Mouse (Mus musculus): ENCODE results near the gene Gk.

Gene Gk

DNA sequence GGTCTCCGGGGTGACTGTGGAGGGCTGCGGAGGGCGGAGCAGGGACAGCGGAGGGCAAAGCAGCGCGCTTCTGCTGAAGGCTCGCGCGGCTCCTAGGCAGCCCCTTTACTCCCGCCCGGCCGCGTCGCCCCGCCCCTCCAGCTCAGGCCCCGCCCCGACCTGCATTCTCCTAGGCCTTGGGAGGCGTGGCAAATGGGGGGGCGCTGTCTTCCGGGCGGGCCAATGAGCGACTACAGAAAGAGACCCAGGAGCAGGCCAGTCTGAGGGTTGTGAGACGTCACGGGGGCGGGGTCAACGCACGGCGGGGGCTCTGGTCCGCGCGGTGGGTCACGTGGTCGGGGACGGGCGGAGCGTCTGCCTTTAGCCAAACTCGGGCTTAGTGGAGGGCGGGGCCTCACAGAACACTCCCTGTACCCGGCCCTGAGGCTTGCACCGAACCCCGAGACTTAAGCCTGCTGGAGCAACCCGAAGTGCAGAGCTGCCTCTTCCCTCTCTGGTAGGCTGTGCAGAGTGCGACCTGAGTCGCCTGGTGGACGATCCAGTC is at the start of gene Gk:
TSS of gene Gk (minus strand) at position 276 of the 544 bp plus-strand sequence.
- DNase-seq = peak; percentile 99

DNA sequence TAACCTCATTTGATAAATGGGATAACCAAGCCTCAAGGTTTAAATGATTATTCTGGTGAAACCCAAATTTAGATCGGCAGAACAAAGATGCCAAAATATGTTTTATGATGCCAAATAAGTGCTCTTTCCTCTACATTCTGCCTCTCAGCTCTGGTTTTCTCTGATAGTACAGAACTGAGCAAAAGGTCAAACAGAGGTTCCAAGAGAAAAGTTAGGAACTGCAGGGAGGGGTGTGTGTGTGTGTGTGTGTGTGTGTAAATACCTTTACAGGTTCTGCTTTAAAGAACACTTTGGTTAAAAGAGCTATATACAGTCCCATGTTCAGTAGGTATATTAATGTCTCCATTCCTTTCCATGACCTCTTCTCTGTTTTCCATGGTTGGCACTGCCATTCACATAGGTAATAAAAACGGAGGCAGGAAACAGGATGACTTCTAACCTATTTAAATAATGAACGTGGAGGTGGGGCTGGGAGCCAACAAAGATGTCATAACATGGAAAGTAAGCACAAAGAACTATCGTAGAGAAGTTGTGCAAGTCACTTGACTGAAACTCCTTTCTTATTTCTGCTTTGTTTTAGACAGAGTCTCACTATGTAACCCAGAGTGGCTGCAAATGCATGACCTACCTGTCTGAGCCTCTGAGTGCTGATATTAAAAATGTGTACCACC is 28.2 kb upstream of the Gk start:
- no peak for DNase-seq

DNA sequence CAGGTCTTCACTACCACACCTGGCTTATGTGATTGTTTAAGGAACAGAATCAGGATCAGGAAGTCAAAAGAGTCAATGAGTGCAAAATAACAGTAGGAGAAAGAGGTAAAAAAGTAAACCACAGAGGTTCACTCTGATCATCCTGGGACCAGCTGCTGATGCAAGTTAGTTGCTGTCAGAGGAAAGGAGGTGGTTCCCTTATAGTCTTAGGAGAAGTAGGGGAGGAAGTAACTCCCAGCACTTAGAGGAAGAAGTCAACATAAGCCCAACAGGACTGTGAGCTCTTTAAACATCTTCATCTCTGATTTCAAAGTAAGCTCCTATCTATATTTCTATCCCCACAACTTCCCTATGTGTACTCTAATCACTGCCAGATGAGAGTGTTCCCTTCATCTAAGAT is 26.4 kb upstream of the Gk start:
- no peak for DNase-seq

DNA sequence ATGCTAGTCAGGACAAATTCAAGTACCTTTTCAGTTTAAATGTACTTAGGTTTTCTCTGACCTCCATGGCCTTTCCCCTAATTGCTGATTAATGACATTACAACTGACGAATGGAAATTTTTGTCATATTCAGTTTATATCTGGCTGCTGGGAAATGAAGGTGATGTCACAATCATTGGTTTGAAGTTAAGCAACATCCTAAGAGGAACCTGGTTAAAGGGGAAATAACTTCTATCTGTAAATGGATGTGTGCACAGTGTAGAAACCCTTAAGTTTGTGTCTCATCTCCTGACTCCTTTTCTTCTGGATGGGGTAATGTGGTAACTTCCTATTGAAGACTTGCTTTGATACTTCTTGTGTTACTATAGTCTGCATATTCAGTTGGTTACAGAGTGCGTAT is 20.8 kb upstream of the Gk start:
- no peak for DNase-seq

DNA sequence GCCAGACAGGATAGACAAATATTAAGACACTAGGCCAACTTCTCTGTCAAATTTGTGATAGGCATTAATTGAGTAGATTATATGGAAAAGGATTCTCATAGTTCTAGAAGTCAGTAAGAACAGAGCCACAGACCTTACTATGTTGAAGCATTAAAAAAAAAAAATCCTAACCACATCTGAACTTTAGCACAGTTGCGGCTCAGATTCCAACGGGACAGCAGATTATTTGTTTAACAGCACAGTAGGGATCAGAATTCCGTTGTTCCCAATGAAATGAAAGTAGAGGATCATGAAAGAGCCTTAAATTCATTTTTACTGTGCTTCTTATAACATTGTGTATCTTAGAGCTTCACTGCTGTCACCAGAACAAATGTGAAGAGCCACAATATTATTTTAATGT is 1.7 kb upstream of the Gk start:
- peak; percentile 52 for DNase-seq

DNA sequence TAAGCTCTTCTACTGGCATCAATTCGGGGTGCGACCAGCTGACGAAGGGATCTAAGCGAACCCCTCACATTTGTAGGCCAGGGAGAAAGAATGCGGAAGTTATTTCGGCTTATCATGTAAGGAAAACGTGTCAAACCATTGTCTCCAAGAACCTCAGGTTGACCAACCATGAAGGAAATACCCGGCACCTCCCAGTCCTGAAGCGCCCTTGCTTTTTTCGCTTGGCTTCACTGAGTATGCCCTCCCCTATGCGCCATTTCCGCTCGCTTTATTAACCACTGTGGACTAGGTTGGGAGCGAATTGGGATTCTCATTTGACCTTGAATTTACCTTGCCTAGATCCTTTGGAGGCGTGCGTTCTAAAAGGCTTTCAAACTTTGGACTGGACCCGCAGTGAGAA is 522 bp upstream of the Gk start:
- peak; percentile 88 for DNase-seq

DNA sequence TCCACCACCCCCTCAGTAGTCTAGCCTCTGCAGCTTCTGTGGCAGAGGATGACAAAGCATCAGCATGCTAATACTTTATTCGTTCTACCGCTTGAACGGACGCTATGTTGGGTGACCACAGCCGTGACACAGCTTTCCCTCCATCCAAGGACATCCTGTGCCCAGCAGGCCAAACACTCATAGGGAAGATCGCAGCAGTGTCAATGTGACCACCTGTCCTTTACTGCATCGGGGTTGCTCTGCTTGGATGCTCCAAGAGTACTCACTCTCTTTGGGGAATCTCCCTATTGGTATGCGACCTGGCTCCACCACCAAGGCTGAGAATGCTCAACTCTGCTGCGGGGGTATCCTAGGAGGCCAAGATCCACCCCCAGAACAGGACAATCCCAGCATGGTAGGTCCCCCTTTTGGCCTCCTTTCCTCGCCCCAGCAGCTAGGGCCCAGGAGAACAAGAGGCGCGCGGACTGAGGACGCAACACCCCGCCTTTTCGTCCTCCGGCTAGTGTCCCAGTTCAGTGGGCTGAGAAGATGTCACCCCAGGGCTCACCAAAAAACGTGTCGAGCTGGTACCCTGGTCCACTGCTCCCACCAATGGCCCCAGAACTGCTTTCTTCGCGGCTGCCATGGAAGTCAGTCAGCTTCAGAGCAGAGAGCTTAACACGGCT is 608 bp downstream of the Gk start:
- no peak for DNase-seq

DNA sequence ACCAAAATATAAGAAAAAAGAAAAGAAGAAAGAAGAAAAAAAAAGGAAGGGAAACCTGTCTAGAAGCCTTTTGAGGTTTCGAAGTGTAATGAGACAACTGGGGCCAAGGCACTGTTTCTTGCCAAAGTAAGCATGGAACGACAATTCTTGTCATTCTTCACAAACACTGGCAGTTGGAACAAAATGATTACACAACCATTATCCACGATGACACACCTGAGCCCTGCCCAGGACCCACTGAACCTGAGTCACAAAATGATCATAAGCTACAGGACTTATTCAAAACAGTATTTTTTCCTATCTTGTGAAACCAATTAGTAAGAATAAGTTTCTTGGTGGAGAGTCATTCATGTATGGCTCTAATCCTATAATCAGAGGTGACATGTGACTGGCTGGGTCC is 5.3 kb downstream of the Gk start:
- DNase-seq = no peak

DNA sequence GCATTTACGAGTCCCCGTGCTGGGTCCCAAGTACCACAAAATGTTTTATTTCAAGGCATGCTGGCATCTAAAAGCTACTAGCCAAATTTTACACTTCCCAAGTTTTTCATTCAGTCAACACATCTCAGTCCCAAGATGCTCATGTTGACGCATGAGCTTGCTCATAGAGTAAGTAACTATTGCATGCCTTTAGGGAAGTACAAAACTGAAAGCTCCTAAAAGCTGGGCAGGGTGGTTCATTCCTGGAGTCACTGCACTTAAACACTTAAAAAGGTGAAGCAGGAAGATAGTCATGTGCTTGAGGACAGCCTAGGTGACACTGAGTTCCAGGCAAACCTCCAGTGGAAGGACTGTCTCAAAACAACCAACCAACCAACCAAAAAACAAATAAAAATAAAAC is 5.9 kb downstream of the Gk start:
- no peak for DNase-seq

DNA sequence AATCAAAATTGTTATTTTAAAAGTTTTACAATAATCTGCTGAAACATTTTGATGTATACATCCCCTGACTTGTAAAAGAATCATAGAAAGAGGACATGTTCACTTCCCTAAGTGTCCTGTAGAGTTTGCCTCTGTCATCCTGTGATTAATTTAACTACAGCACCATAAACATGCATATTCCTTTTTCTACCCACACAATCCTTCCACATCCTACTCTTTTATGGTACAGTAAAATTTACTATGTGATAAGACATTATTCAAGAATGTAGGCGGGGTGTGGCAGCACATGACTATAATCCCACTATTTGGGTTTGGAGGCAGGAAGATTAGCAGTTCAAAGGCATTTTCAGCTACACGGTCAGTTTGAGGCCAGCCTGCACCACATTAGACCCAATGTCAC is 8.0 kb downstream of the Gk start:
- no peak for DNase-seq

DNA sequence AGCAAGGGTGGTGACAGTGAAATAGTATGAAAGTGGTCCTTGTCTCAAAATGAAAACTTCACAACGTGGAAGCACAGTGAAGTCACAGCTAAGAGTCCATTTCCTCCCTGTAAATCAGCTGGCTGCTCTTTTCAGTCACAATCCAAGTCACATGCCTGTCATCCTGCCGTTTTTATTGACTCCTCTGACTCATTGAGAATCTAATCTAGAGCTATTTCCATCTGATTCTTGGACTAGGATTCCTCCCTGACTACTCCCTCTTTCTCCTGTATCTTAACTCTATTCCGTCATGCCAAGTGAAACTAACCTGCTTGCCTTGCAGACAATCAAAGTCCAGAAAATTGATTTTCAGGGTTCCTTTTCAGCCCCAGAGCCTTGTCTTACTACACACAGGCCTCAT is 20.6 kb downstream of the Gk start:
- no peak for DNase-seq

DNA sequence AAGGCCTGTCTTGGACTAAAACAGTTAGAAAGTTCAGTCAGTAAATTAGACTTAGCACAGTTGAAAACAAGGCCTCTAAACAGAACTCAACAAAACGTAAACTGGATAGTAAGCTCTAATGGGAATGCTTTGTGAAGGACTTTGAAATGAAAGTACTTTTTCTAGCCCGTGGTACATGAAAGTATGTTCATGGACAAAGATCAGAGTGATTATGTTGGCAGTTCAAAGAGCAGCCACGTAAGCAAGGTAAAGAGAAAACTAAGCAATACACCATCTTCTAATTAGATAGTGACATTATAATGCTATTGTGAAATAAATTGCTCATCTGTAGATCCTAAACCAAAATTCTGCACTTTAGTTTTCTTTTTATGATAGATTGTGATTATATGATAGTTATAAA is 32.8 kb downstream of the Gk start:
- no peak for DNase-seq

DNA sequence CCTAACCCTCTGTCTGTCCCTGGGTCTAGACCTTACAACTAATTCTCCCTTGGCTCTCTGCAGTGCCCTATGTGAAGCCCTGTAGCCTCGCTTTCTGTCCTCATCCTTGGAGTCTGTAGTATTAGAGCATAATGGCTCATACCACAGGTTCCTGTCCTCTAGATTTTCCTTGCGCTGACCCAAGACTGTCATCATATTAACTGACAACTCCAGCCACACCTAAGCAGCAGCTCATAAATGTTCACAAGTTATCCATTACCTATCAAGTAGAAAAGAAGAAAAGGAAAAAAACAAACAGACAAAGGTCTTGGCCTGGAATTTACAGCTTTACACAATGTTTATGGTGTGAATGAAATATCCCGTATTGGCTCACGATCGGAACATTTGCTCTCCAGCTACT is 43.4 kb downstream of the Gk start:
- no peak for DNase-seq

DNA sequence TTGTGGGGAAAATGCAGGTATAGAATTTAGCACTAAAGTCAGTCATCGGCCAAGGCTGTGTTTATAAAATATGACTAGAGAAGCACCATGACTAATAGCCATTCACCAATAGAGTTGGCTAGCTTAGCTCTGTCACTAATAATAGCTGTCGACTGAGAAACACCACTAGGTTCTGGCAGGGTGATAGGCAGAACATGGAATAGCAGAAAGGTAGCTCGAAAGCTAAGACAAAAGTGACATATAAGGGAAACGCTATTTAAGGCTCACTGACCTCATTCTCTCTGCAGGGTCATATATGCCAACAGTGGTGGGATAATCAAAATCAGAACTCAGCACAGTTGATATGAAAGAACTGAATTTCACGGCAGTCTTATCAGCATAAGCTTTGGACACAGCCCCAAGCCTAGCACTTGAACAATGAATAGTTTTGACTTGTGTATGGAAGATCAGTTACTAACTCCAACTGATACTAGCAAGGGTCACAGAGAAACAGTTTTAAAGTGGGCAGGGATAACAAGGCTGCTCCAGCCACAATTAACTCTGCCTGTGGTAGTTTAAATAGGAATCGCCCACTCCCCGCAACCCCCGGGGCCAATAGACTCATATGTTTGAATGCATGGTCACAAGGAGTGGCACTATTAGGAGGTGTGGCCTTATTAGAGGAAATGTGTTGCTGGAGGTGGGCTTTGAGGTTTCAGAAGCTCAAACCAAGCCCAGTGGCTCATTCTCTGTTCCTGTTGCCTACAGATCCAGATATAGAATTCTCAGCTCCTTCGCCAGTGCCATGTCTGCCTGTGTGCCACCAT is 45.3 kb downstream of the Gk start:
- no peak for DNase-seq

DNA sequence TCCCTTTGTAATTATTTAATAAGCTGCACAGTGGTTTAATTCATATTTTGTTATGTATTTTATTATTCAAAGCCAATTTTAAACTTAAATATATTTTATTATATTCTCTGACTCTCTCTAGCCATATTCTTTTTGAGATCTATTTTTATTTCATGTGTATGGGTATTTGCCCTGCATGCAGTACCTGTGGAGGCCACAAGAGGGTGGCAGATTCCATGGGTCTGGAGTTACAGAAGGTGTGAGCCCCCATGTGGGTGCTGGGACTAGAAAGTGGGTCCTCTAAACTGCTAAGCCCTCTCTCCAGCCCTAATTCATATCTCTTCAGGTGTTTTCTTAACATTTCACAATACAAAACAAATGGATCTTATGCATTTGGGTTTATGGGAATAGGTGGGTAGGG is 55.4 kb downstream of the Gk start:
- DNase-seq = no peak

DNA sequence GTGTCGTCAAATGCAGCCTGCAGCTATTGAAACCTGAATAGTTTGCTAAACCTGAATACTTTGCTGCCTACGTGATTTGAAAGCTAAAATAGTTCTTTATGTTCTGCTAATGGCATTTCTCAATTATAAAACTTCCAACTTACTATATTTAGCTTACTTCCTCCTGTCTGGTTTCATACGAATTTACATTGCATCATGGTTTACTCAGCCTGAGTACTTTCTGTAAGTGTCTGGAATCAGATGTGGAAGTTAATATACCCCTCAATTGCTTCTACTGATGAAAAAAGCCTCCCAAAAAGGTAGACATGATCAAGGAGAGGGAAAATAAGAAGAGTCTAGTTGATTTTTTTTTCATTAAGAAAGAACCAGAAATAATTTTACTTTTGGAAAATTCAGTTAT is 66.2 kb downstream of the Gk start:
- DNase-seq = no peak

DNA sequence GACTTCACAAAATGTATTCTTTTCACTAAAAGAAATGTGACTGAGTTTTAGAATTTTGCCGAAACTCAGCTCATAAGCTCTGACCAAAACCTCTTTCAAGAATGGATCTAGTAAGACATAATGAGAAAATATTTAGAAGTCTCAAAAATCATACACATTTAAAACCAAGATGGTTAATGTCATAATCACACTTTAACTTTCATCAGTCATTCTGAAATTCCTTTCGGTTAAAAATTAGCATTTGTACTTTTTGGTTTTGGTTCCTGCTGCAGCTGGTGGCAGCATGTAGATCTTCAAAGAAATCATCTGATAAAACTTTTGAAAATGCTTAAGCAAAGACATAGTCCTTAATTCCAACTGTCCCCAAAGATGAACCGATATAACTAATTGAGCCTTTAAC is 70.9 kb downstream of the Gk start:
- DNase-seq = peak; percentile 17

DNA sequence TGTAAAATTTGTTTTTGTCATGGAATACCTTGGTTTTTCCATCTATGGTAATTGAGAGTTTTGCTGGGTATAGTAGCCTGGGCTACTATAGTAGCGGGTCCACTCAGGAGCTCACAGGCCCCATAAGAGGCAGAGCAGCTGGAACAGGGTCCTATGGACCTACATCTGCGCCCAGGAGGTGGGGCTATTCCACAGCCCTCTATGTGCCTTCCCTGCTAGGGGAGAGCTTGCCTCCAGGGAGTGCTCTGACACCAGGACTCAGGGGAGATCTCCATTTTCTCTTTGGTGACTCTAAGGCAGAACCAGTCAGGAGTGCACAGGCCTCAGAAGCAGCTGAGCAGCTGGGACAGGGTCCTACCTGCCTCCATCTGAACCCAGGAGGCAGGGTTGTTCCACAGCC is 92.9 kb downstream of the Gk start:
- no peak for DNase-seq

DNA sequence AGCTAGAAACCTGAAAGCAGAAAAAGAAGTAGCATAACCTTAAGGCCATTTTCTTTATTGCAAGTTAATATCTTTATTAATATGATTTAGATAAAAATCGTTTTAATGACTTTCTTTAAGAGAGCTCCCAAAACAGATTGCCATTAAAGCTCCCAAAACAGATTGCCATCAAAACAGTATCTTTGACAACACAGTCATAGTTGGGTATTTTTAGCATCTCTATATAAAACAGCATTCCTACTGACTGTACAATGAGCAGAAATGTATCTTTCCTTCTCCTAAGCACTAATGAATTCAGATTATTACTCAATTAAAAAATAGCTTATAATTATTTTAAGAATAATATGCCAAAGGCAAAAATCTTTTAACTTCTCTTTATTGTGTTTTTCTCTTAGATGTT is 94.5 kb downstream of the Gk start:
- DNase-seq = no peak

DNA sequence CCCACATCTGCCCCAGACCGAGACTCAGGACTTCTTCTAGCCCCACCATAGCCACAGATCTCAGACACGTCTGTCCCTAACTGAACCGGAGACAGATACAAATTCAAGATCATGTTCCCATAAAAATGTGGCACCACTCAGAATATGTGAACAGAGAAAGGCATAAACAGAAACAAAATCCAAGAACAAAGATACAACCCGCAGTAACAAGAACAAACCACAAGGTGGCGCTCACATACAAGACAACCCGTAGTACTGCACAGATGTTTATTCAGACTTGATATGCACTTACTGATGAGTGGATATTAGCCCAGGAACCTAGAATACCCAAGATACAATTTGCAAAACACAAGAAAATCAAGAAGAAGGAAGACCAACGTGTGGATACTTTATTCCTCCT is 99.8 kb downstream of the Gk start:
- DNase-seq = peak; percentile 50
